Mouse (Mus musculus) E14TG2a.4 (cell line): ENCODE measurements around the gene Mbd6.

Source experiments
- H3K27me3 ChIP-seq: 2 replicates; pipeline ENCODE4 v1.6.1; 2014; ENCODE audit warnings: low read length, control low read depth; ENCODE audit not compliant: insufficient read depth
- H3K36me3 ChIP-seq: 2 replicates; pipeline ENCODE4 v1.6.1; 2014; ENCODE audit warnings: low read length, control low read depth; ENCODE audit not compliant: insufficient read depth
- H3K4me1 ChIP-seq: replicated peaks from 2 replicates; pipeline ENCODE4 v1.6.1; 2014; ENCODE audit warnings: low read depth, low read length, control low read depth
- H3K4me3 ChIP-seq: replicated peaks from 2 replicates; pipeline ENCODE4 v1.5.1; 2014; ENCODE audit warnings: mild to moderate bottlenecking, low read length
- H3K9me3 ChIP-seq: 2 replicates; pipeline ENCODE4 v1.6.1; 2014; ENCODE audit warnings: low read length, control low read depth
- CTCF ChIP-seq: conservative IDR thresholded peaks from 2 replicates; pipeline ENCODE4 v1.5.1; 2014; ENCODE audit warnings: low read length
- NANOG ChIP-seq: IDR thresholded peaks from 2 replicates; pipeline ENCODE4 v1.6.1; 2014; ENCODE audit warnings: borderline replicate concordance, low read length, mixed read lengths
- POU5F1 ChIP-seq: IDR thresholded peaks from 2 replicates; pipeline ENCODE4 v1.6.1; 2014; ENCODE audit warnings: low read length, borderline replicate concordance

Mbd6 gene

DNA sequence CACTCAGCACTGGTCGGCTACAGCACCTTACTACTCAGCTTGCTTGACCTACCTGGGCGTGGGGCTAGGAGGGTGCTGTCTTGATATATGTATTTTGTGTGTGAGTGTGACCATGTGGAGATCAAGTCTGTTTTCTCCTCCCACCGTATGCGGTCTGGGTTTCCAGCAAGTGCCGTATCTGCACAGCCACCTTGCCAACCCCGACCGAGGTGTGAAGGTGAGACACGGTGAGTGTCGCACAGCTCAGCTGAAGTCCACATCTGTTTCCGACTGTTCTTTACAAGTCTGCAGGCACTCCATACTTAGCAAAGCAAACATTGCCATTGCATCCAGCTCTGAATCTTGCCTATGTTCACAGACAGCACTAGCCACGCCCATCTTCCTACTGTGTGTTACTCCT is 14.3 kb upstream of the Mbd6 start:
- peaks cover 38% of the 10 kb centered on the region for H3K4me1 ChIP-seq
- H3K27me3 ChIP-seq: no peaks in the 10 kb centered on the region
- H3K9me3 ChIP-seq: no peaks in the 10 kb centered on the region
- H3K4me3 ChIP-seq: no peak overlapping the region
- peaks cover 100% of the 10 kb centered on the region for H3K36me3 ChIP-seq
- no peak for TF ChIP-seq NANOG
- no peak for TF ChIP-seq POU5F1
- TF ChIP-seq CTCF: no peak

DNA sequence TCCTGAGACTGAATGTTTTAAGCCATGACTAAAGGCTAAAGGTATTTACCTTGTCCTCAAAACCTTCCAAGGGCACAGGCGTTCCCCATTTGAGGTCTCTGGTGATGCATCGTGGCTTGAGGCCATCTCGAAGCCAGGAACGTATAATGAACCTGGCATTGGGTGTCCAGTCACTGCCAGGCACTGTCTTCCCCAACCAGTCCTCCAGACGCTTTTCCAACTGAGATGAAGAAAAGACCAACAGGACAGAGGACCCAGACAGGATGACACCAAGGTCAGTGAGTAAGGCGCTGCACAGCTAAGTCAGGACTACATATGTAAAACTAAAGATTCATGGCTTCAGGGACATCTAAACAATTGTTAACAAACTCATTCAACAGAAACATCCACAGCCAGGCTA is 11.5 kb upstream of the Mbd6 start:
- TF ChIP-seq POU5F1 (no peak), CTCF (no peak), NANOG (no peak)
- Histone ChIP-seq H3K4me3 (no peak overlapping the region), H3K27me3 (no peaks in the 10 kb centered on the region), H3K9me3 (no peaks in the 10 kb centered on the region), H3K4me1 (peaks cover 49% of the 10 kb centered on the region), H3K36me3 (peaks cover 99% of the 10 kb centered on the region)

DNA sequence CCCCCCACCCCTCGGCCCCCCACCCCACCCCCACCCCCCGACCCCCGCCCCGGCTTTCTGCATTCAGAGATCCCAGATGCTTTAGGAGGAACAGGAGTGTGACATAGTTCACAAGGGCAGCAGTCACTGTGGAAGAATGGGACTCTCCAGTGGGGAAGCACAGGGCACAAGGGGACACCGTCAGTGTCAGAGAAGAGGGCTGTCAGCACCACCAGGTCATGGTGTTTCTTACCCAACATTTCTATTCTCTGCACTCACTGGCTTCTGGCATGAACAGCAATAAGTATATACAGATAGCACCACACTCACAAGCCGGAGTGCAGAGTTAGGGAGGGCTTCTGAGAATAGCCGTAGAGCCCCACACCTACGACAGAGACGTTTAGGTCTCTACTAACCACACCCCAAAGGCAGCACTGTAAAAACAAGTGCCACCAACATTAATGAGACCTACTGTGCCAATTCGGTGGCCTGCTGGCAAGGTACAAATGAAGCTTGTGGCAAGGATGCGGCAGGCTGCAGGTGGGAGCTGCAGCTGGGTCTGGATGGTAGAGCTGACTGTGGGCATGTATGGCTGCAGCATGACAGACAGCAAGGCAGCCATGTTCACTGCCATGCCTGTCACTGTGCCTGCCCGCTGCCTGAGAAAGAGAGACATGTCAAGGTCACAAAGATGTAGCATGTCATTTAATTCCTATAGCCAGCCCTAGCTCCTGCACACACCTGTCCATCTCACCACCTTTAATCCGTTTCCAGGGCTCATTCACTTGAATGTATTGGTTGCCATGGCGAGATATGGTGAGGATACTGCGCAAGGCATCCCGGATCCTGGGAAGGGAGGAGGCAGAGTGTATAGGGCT is 8.4 kb upstream of the Mbd6 start:
- Histone ChIP-seq H3K4me3 (no peak overlapping the region), H3K27me3 (no peaks in the 10 kb centered on the region), H3K4me1 (peaks cover 43% of the 10 kb centered on the region), H3K9me3 (no peaks in the 10 kb centered on the region), H3K36me3 (peaks cover 99% of the 10 kb centered on the region)
- no peak for TF ChIP-seq CTCF
- no peak for TF ChIP-seq POU5F1
- no peak for TF ChIP-seq NANOG

DNA sequence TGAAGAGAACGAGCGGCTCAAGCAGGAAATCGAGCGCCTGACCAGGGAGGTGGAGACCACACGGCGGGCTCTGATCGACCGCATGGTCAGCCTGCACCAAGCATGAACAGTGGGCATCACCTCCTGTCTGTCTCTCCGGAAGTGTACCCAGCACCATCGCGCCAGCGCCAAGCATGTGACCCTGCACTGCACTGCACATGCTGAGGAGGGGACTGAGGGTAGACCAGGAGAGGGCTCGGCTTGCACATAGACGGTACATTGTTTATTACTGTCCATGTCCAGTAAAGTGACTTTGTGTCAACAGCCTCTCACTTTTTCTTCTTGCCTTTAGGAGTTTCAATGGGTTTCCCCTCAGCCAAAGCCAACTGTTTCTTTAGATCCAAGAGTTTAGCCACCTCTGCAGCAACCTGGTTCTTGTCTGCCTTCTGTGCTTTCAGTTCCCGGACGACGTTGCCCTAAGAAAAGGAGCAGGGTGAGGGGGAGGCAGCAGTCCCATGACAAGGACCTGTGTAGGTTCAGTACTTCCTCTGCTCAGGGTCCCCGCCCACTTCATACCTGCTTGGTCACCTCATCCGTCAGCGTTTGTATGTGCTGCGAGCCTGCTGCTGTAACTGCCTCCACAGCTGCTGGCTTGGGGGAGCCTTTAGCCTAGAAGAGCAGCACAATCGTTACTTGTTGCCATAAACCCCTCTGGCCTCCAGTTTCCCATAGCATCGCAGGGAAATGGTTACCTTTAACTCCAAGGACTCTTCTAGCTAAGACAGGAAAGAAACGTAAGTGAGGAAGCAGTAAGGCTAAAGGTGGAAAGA is 7.4 kb upstream of the Mbd6 start:
- H3K4me1 ChIP-seq: peaks cover 54% of the 10 kb centered on the region
- no peak overlapping the region for H3K4me3 ChIP-seq
- TF ChIP-seq POU5F1: no peak
- TF ChIP-seq NANOG: no peak
- TF ChIP-seq CTCF: no peak
- H3K36me3 ChIP-seq: peaks cover 94% of the 10 kb centered on the region
- H3K27me3 ChIP-seq: no peaks in the 10 kb centered on the region
- no peaks in the 10 kb centered on the region for H3K9me3 ChIP-seq

DNA sequence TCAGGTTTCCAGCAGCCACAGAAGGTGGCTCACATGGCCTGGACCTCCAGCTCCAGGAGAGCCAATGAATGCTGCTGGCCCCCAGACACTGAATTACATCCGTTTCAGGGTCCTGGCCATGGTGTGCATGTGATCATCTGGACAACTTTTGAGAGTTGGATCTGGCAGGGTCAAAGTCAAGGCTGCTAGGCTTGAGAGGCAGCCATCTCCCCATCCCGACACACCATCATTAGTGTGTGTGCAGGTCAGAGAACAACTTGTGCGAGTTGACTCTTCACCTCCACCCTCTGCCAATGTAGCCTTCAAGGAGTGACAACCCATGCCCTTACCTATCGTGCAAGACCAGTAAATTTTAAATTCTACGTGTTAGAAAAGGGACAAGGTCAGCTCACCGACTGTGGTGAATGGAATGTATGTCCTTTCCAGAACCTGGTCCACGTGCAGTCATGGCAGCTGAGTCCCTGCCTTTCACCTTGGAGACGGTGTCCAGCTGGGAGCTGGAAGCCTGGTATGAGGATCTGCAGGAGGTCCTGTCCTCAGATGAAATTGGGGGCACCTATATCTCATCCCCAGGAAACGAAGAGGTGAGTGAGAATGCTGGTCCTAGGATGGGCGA is 6.2 kb upstream of the Mbd6 start:
- H3K27me3 ChIP-seq: no peaks in the 10 kb centered on the region
- no peaks in the 10 kb centered on the region for H3K9me3 ChIP-seq
- peaks cover 82% of the 10 kb centered on the region for H3K36me3 ChIP-seq
- TF ChIP-seq POU5F1: no peak
- TF ChIP-seq CTCF: no peak
- TF ChIP-seq NANOG: no peak
- H3K4me3 ChIP-seq: no peak overlapping the region
- peaks cover 61% of the 10 kb centered on the region for H3K4me1 ChIP-seq

DNA sequence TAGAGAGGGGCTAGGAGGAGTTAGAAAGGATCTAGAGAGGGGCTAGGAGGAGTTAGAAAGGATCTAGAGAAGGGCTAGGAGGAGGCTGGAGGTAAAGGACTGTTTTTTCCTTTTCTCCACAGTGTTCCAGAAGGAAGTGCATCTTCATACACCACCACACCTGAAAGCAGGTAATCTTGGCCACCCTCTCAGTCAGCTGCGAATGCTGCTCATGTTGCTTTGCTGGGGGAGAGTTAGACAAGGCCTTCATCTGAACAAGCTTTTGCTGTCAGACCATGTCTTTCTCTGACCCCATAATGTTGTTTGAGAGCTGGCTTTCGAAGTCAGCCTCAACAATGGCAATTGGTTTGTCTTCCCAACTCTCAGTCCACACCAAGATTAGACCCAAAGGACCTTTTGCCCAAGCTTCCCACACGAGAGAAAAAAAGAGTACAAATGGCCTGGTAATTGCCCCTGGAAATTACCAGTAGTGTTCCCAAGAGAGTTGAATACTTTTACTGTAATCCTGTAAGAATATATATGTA is 4.8 kb upstream of the Mbd6 start:
- Histone ChIP-seq H3K36me3 (peaks cover 69% of the 10 kb centered on the region), H3K9me3 (no peaks in the 10 kb centered on the region), H3K4me1 (peaks cover 64% of the 10 kb centered on the region), H3K4me3 (no peak overlapping the region), H3K27me3 (no peaks in the 10 kb centered on the region)
- TF ChIP-seq NANOG (no peak), CTCF (no peak), POU5F1 (no peak)

DNA sequence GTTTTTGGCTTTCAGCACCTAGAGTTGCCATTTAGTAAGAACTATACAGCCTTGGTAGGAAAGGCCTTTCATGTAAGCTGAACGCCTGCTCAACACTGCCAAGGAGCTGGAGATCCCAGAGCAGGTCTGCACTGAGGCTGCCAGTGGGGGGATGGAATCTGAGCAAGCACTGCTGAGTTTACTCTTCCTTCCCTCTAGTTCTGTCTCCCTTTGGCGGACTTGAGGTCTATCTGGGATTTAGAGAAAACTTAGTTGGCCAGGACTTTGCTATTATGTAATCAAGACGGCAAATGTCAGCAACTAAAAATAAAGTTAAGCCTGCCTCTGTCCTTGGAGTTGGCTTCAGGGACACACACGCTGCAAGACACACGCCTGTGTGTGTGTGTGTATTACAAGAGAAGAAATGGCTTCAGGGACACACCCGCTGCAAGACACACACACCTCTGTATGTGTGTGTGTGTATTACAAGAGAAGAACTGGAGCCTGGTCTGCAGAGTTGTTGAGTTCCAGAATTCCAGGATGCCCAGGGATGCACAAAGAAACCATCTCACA is 4.2 kb upstream of the Mbd6 start:
- Histone ChIP-seq H3K4me1 (peaks cover 66% of the 10 kb centered on the region), H3K4me3 (no peak overlapping the region), H3K36me3 (peaks cover 63% of the 10 kb centered on the region), H3K9me3 (no peaks in the 10 kb centered on the region), H3K27me3 (no peaks in the 10 kb centered on the region)
- TF ChIP-seq NANOG (no peak), CTCF (no peak), POU5F1 (no peak)
